Mouse (Mus musculus): ENCODE data around the gene Tm9sf1. TPM values are rescaled to one million over a fixed set of nuclear protein-coding genes. Genes with fewer than 3 reads are reported as not detected.

Tm9sf1 gene
- polyA plus RNA-seq, 1 experiment from 2014 or later, result 53.8 TPM

- WGBS, result 94% methylated on average over 2 of the region's 2 CpGs
- Histone ChIP-seq H3K27ac (replicated peaks; ENCODE audit: low read depth, low read length) (no peak overlapping the region), H3K4me1 (ENCODE audit: control insufficient read depth, insufficient read depth, low read length) (peaks cover 6% of the 10 kb centered on the region), H3K4me3 (replicated peaks; ENCODE audit: low read depth, low read length) (no peak overlapping the region), H3K36me3 (ENCODE audit: control insufficient read depth, insufficient read depth, low read length) (peaks cover 15% of the 10 kb centered on the region), H3K4me2 (ENCODE audit: low read length) (no peak overlapping the region), H3K27me3 (ENCODE audit: control insufficient read depth, insufficient read depth, low read length) (no peaks in the 10 kb centered on the region), H3K9me3 (ENCODE audit: control insufficient read depth, low read length) (no peaks in the 10 kb centered on the region; the same call in 1 of the 2 replicates), H3K9ac (replicated peaks; ENCODE audit: low read length) (no peak overlapping the region)
- DNase-seq (no peak), ATAC-seq (ENCODE audit: low FRiP score, low TSS enrichment) (no peak)
Observed at GRCm38 (mm10) chr14:55586149-55586548, 57.5 kb downstream of the Tm9sf1 start.

Other genes with a start within 250 kb of the Tm9sf1 start
- 11.5 and 13.3 TPM in 2 replicates for gene Dhrs4, start 165.0 kb downstream of the Tm9sf1 start, polyA plus RNA-seq (2014; fragmentation: Nextera tagmentation; extraction: Ambion mirVana)
- 34.7 and 34.8 TPM in 2 replicates for gene Carmil3, start 153.2 kb downstream of the Tm9sf1 start, polyA plus RNA-seq (2014; fragmentation: Nextera tagmentation; extraction: Ambion mirVana)
- 0.74 and 1.4 TPM in 2 replicates for gene Cpne6, start 133.4 kb downstream of the Tm9sf1 start, polyA plus RNA-seq (2014; fragmentation: Nextera tagmentation; extraction: Ambion mirVana)
- 0.24 TPM in 1 of 2 replicates, not detected in the other for gene Nrl, start 118.8 kb downstream of the Tm9sf1 start, polyA plus RNA-seq (2014; fragmentation: Nextera tagmentation; extraction: Ambion mirVana)
- 15.8 and 16.2 TPM in 2 replicates for gene Pck2, start 103.5 kb downstream of the Tm9sf1 start, polyA plus RNA-seq (2014; fragmentation: Nextera tagmentation; extraction: Ambion mirVana)
- gene Dcaf11, start 83.8 kb downstream of the Tm9sf1 start, polyA plus RNA-seq (2014; fragmentation: Nextera tagmentation; extraction: Ambion mirVana), result 133 and 134 TPM in 2 replicates
- gene A730061H03Rik, start 83.4 kb downstream of the Tm9sf1 start, polyA plus RNA-seq (2014; fragmentation: Nextera tagmentation; extraction: Ambion mirVana), result 1.7 and 2.1 TPM in 2 replicates
- gene Fitm1, start 68.2 kb downstream of the Tm9sf1 start, polyA plus RNA-seq (2014; fragmentation: Nextera tagmentation; extraction: Ambion mirVana), result not detected in 2 replicates
- 189 and 217 TPM in 2 replicates for gene Psme1, start 65.7 kb downstream of the Tm9sf1 start, polyA plus RNA-seq (2014; fragmentation: Nextera tagmentation; extraction: Ambion mirVana)
- gene Emc9, start 58.5 kb downstream of the Tm9sf1 start, polyA plus RNA-seq (2014; fragmentation: Nextera tagmentation; extraction: Ambion mirVana), result 17.3 and 32.8 TPM in 2 replicates
- 165 and 182 TPM in 2 replicates for gene Psme2, start 52.7 kb downstream of the Tm9sf1 start, polyA plus RNA-seq (2014; fragmentation: Nextera tagmentation; extraction: Ambion mirVana)
- gene Rnf31, start 52.1 kb downstream of the Tm9sf1 start, polyA plus RNA-seq (2014; fragmentation: Nextera tagmentation; extraction: Ambion mirVana), result 15.6 and 17.1 TPM in 2 replicates
- gene Irf9, start 40.2 kb downstream of the Tm9sf1 start, polyA plus RNA-seq (2014; fragmentation: Nextera tagmentation; extraction: Ambion mirVana), result 7.2 and 11.5 TPM in 2 replicates
- 2.6 and 8.2 TPM in 2 replicates for gene Rec8, start 25.8 kb downstream of the Tm9sf1 start, polyA plus RNA-seq (2014; fragmentation: Nextera tagmentation; extraction: Ambion mirVana)
- 107 and 111 TPM in 2 replicates for gene Ipo4, start 7.8 kb downstream of the Tm9sf1 start, polyA plus RNA-seq (2014; fragmentation: Nextera tagmentation; extraction: Ambion mirVana)
- gene Gm49378, start 5.9 kb downstream of the Tm9sf1 start, polyA plus RNA-seq (2014; fragmentation: Nextera tagmentation; extraction: Ambion mirVana), result 2.6 and 4.1 TPM in 2 replicates
- 0.35 and 0.47 TPM in 2 replicates for gene Tssk4, start 6.4 kb upstream of the Tm9sf1 start, polyA plus RNA-seq (2014; fragmentation: Nextera tagmentation; extraction: Ambion mirVana)
- gene Mdp1, start 16.7 kb upstream of the Tm9sf1 start, polyA plus RNA-seq (2014; fragmentation: Nextera tagmentation; extraction: Ambion mirVana), result 74.8 and 78.9 TPM in 2 replicates
- 41.0 and 42.3 TPM in 2 replicates for gene Gmpr2, start 28.1 kb upstream of the Tm9sf1 start, polyA plus RNA-seq (2014; fragmentation: Nextera tagmentation; extraction: Ambion mirVana)
- 529 and 660 TPM in 2 replicates for gene Nedd8, start 28.3 kb upstream of the Tm9sf1 start, polyA plus RNA-seq (2014; fragmentation: Nextera tagmentation; extraction: Ambion mirVana)
- gene Tinf2, start 38.0 kb upstream of the Tm9sf1 start, polyA plus RNA-seq (2014; fragmentation: Nextera tagmentation; extraction: Ambion mirVana), result 23.4 and 26.9 TPM in 2 replicates
- gene Tgm1, start 70.1 kb upstream of the Tm9sf1 start, polyA plus RNA-seq (2014; fragmentation: Nextera tagmentation; extraction: Ambion mirVana), result 0.14 and 0.36 TPM in 2 replicates
- gene Rabggta, start 78.5 kb upstream of the Tm9sf1 start, polyA plus RNA-seq (2014; fragmentation: Nextera tagmentation; extraction: Ambion mirVana), result 39.4 and 48.5 TPM in 2 replicates
- 60.1 and 65.1 TPM in 2 replicates for gene Dhrs1, start 101.9 kb upstream of the Tm9sf1 start, polyA plus RNA-seq (2014; fragmentation: Nextera tagmentation; extraction: Ambion mirVana)
- 25.0 and 31.2 TPM in 2 replicates for gene Nop9, start 101.9 kb upstream of the Tm9sf1 start, polyA plus RNA-seq (2014; fragmentation: Nextera tagmentation; extraction: Ambion mirVana)
- gene Cideb, start 114.7 kb upstream of the Tm9sf1 start, polyA plus RNA-seq (2014; fragmentation: Nextera tagmentation; extraction: Ambion mirVana), result 0.18 and 0.19 TPM in 2 replicates
- 0.32 and 0.69 TPM in 2 replicates for gene Ltb4r2, start 117.6 kb upstream of the Tm9sf1 start, polyA plus RNA-seq (2014; fragmentation: Nextera tagmentation; extraction: Ambion mirVana)
- gene Ltb4r1, start 122.2 kb upstream of the Tm9sf1 start, polyA plus RNA-seq (2014; fragmentation: Nextera tagmentation; extraction: Ambion mirVana), result 0.77 TPM in 1 of 2 replicates, not detected in the other
- 2.4 and 3.2 TPM in 2 replicates for gene Adcy4, start 140.3 kb upstream of the Tm9sf1 start, polyA plus RNA-seq (2014; fragmentation: Nextera tagmentation; extraction: Ambion mirVana)
- 0.77 and 1.8 TPM in 2 replicates for gene Ripk3, start 145.1 kb upstream of the Tm9sf1 start, polyA plus RNA-seq (2014; fragmentation: Nextera tagmentation; extraction: Ambion mirVana)
- gene Nfatc4, start 179.3 kb upstream of the Tm9sf1 start, polyA plus RNA-seq (2014; fragmentation: Nextera tagmentation; extraction: Ambion mirVana), result 6.2 and 8.7 TPM in 2 replicates
- 6.5 and 11.2 TPM in 2 replicates for gene Nynrin, start 210.2 kb upstream of the Tm9sf1 start, polyA plus RNA-seq (2014; fragmentation: Nextera tagmentation; extraction: Ambion mirVana)
- 0.19 and 0.20 TPM in 2 replicates for gene Cbln3, start 240.6 kb upstream of the Tm9sf1 start, polyA plus RNA-seq (2014; fragmentation: Nextera tagmentation; extraction: Ambion mirVana)
- 6.5 and 7.1 TPM in 2 replicates for gene Khnyn, start 241.1 kb upstream of the Tm9sf1 start, polyA plus RNA-seq (2014; fragmentation: Nextera tagmentation; extraction: Ambion mirVana)

Data from midbrain, embryonic 14.5 days (tissue).